Mouse (Mus musculus) ZHBTc4 (cell line): ENCODE measurements around the gene Cyp4a31.
"Not testable (repeated sequence)": the region's sequence is repeated elsewhere in the genome, so short reads cannot be mapped to it uniquely, and the experiment has no call there.

Source experiments
- DNase-seq: peaks from one replicate; pipeline ENCODE4 v3.0.0-alpha.2; 2011; ENCODE audit warnings: low read depth, low spot score

Gene Cyp4a31

GRCm38 (mm10) chr4:115563401-115563800 lies at the start of gene Cyp4a31:
Gene Cyp4a31, plus strand, starts transcription at chr4:115563649.
- no peak for DNase-seq

GRCm38 (mm10) chr4:115513964-115514363 lies 49.5 kb upstream of the Cyp4a31 start:
- DNase-seq: not testable (repeated sequence)

GRCm38 (mm10) chr4:115518000-115518399 lies 45.4 kb upstream of the Cyp4a31 start, which contains the start of gene Cyp4a10:
Gene Cyp4a10, plus strand, starts transcription at chr4:115518264.
- not testable (repeated sequence) for DNase-seq

- DNase-seq: no peak
Observed at GRCm38 (mm10) chr4:115519444-115519843, 44.0 kb upstream of the Cyp4a31 start.

- DNase-seq: peak; percentile 67
Observed at GRCm38 (mm10) chr4:115521766-115522165, 41.7 kb upstream of the Cyp4a31 start.

- no peak for DNase-seq
Observed at GRCm38 (mm10) chr4:115545101-115545500, 18.3 kb upstream of the Cyp4a31 start.

GRCm38 (mm10) chr4:115546141-115546828 lies 17.2 kb upstream of the Cyp4a31 start:
- DNase-seq: no peak

GRCm38 (mm10) chr4:115552726-115553125 lies 10.7 kb upstream of the Cyp4a31 start:
- DNase-seq: no peak

GRCm38 (mm10) chr4:115555513-115555912 lies 7.9 kb upstream of the Cyp4a31 start:
- DNase-seq: no peak

- peak; percentile 79 for DNase-seq
Observed at GRCm38 (mm10) chr4:115557861-115558561, 5.4 kb upstream of the Cyp4a31 start.

GRCm38 (mm10) chr4:115561236-115561635 lies 2.2 kb upstream of the Cyp4a31 start:
- peak; percentile 48 for DNase-seq

- not testable (repeated sequence) for DNase-seq
Observed at GRCm38 (mm10) chr4:115564469-115565225, 1.2 kb downstream of the Cyp4a31 start.

GRCm38 (mm10) chr4:115575255-115575654 lies 11.8 kb downstream of the Cyp4a31 start:
- no peak for DNase-seq

GRCm38 (mm10) chr4:115575776-115576175 lies 12.3 kb downstream of the Cyp4a31 start:
- DNase-seq: no peak

GRCm38 (mm10) chr4:115583036-115583435 lies 19.6 kb downstream of the Cyp4a31 start:
- DNase-seq: no peak

- DNase-seq: no peak
Observed at GRCm38 (mm10) chr4:115596357-115596756, 32.9 kb downstream of the Cyp4a31 start.

GRCm38 (mm10) chr4:115596824-115597336 lies 33.4 kb downstream of the Cyp4a31 start:
- no peak for DNase-seq

- DNase-seq: not testable (repeated sequence)
Observed at GRCm38 (mm10) chr4:115600611-115601010, 37.2 kb downstream of the Cyp4a31 start, which contains the start of gene Cyp4a32. Gene Cyp4a32, plus strand, starts transcription at chr4:115600969.

- no peak for DNase-seq
Observed at GRCm38 (mm10) chr4:115614005-115614404, 50.6 kb downstream of the Cyp4a31 start.

- DNase-seq: not testable (repeated sequence)
Observed at GRCm38 (mm10) chr4:115625560-115625959, 62.1 kb downstream of the Cyp4a31 start.
